Mouse (Mus musculus): ENCODE measurements at regions not wholly inside any gene's neighbourhood (a gene's known extent, or its start where the extent isn't known, plus 50 kb on each side); places are given as distances from the start of the nearest gene placed in this dataset.

DNA sequence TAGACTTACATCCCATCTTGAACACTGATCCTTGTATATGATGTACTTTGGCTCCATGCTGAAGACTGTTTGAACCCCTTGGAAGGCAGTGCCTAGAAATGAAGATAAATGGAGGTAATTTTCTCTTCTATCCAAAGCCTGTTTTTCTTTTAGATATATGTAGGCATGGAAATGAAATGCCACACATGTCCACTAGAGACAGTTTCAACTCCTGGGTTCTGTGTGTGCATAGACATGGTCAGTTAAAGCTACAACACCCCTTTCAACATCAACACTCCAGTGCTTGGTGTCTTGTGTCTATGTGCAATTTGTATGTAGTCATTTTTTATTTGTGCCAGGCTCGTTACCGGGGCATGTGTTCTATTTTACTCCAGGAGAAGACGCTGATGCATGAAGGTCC, 179.7 kb upstream of the Lpp start:
- no peak for DNase-seq (ENCODE audit: low spot score)

DNA sequence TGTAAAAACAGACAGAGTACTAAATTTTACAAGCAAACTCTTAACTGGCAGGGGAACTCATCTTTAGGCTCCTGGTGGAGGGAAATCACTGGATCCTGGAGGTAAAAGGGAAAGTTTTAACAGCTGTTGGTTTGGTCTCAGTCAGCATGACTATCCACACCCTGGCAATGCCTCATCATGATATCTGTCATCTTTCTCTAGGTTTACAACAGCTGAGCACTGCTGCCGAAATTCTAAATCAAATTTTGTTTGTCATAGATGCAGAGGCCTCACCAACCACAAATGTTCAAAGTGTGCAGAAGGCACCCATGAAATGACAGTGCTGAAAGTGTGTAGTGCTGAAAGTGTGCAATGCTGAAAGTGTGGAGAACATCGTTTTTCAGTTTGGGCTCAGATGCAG, 180.6 kb upstream of the Lpp start:
- no peak for DNase-seq (ENCODE audit: low spot score)

GRCm38 (mm10) chr16:24211588-24211987, 181.7 kb upstream of the Lpp start:
- DNase-seq (ENCODE audit: low spot score), result no peak

DNA sequence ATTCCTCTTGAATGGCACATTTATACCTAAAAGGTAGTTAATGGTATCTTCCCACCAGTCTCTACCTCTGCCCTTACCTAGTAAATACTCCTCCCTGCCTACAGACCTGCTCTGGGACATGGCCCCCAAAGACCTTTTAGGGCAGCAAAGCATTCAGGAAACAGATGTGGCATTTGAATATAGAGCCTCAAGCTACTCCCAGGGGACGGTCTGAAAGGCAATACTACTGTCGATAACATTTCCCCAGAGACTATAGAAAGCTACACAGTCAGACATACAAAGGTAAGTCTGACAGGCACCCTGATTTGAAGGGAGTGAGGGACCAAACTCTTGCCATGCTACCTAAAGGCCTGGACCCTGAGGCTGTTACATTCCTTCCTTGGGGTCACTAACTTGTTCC, 184.4 kb upstream of the Lpp start:
- no peak for DNase-seq (ENCODE audit: low spot score)

DNA sequence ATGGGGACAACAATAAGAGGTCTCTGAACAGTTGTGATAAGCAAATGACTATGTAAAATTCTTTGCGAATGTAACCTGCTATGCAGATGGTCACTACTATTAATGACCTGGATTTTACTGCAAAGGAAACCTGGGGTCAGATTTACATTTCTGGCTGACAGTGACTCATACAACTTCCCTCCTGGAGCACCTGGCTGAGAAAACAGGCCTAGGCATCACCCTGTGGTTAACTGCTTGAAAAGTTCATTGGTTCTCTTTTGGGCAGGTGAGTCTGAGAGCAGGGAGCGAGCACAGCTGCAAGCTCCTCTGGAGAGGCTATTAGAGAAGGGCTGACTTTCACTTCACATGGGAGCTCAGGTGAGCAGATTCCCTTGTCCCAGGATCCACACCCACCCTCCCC, 185.2 kb upstream of the Lpp start:
- no peak for DNase-seq (ENCODE audit: low spot score)

GRCm38 (mm10) chr16:24207056-24207455, 186.3 kb upstream of the Lpp start:
- no peak for DNase-seq (ENCODE audit: low spot score)

DNA sequence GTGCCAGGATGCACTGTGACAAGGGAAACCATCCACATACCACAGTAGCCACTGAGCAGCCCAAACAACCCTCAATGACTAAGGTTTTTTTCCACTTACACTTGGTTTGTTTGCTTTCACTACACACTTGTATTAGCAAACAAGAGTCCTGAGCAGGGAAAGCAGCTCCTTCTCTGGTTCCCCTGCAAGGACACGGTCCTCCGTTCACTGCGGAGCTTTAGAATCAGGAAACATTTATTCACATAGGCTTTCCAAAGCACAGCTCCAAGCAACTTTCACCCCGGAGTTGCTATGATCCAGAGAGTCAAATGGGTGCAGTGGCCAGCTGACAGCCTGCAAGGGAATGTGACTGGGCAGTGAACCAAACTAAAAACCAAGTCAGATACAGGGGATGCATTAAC, 186.8 kb upstream of the Lpp start:
- DNase-seq (ENCODE audit: low spot score), result no peak

GRCm38 (mm10) chr16:24205594-24205993, 187.7 kb upstream of the Lpp start:
- no peak for DNase-seq (ENCODE audit: low spot score)

- DNase-seq (ENCODE audit: low spot score), result no peak
Measured at GRCm38 (mm10) chr16:24204064-24204730, 189.1 kb upstream of the Lpp start.

- DNase-seq (ENCODE audit: low spot score), result no peak
Measured at GRCm38 (mm10) chr16:24202653-24203052, 190.7 kb upstream of the Lpp start.

- DNase-seq (ENCODE audit: low spot score), result no peak
Measured at GRCm38 (mm10) chr16:24201455-24201854, 191.9 kb upstream of the Lpp start.

DNA sequence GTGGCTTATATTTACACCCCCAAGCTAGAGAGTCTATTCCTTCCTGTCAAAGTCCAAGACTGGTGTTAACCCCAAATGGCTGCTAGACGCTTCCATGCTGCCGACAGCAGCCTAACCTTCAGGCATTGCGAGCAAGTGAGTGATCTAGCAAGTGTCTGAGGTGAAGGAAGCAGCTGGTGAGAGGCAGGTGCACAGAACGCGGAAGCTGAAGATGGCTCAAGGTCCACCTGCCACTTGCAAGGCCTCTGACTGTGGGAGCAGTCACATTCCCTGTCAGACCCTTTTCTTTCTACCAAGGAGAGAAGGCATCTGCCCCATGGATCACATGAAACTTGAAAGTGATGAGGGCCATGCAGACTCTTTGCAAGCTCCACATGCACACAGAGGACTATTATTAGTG, 193.1 kb upstream of the Lpp start:
- no peak for DNase-seq (ENCODE audit: low spot score)

- no peak for DNase-seq (ENCODE audit: low spot score)
Measured at GRCm38 (mm10) chr16:24199408-24200167, 193.7 kb upstream of the Lpp start.

- DNase-seq (ENCODE audit: low spot score), result no peak
Measured at GRCm38 (mm10) chr16:24198291-24198690, 195.0 kb upstream of the Lpp start.

- no peak for DNase-seq (ENCODE audit: low spot score)
Measured at GRCm38 (mm10) chr16:24197618-24198017, 195.7 kb upstream of the Lpp start.

GRCm38 (mm10) chr16:24193945-24194344, 199.4 kb upstream of the Lpp start:
- DNase-seq (ENCODE audit: low spot score), result no peak

- no peak for DNase-seq (ENCODE audit: low spot score)
Measured at GRCm38 (mm10) chr16:24193251-24193873, 199.9 kb upstream of the Lpp start.

GRCm38 (mm10) chr16:24192013-24192412, 201.3 kb upstream of the Lpp start:
- DNase-seq (ENCODE audit: low spot score), result no peak

- DNase-seq (ENCODE audit: low spot score), result no peak
Measured at GRCm38 (mm10) chr16:24187131-24187530, 198.5 kb upstream of the Bcl6 start.

GRCm38 (mm10) chr16:24185989-24186388, 197.3 kb upstream of the Bcl6 start:
- no peak for DNase-seq (ENCODE audit: low spot score)

DNA sequence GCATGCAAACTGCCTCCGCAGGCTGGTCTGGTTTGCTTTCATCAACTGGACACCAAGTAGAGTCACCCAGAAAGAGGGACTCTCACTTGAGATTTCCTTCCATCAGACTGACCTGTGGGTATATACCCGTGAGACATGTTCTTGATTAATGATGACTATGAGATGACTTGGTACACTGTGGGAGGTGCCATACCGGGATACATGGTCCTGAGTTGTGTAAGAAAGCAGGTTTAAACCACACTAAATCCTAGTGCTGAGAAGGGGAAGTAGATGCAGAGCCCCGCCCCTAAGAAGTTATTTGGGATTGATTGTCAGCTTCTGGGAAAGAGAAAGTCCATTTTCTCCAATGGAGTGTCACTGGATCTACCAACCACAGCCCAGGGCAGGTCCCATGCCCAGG, 196.2 kb upstream of the Bcl6 start:
- DNase-seq (ENCODE audit: low spot score), result no peak

DNA sequence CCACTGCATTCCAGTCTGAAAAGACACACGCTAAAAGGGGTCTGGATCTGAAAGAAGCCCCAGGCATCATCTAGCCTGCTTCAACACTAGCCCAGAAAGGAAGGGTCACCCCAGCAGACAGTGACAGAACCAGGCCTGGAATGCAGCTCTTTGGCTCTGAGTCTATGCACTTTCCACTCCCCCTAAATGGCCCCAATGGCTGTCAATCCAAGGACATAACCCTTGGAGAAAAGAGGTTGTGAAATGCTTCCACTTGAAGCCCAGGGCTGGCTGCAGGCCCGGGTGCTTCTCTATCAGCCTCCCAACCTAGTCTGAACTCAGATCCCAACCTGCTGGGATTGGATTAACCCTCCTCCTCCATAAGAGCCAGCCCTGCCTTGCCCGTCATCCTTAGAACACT, 194.6 kb upstream of the Bcl6 start:
- no peak for DNase-seq (ENCODE audit: low spot score)

DNA sequence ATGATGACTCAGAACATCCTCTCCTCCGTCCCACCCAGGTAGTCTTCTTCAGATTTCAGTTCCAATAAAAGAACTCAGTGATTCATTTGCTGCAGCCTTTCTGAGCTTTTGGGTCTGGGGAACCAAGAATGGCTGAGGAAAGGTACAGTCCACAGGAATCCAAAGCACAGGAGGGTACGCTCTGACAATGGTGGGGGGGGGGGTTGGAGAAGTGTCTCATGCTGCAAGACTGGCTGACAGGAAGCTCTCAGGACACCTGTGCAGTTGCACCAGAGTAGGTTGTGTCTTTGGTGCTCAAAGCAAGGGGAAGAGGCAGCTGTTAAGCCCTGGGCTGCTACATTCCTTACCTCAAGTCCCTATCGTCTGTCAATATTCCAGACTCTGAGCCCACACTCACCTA, 192.7 kb upstream of the Bcl6 start:
- no peak for DNase-seq (ENCODE audit: low spot score)

Data from ovary, postnatal 10 days (tissue).